Mouse (Mus musculus) cerebellum, adult 2 months (tissue): Measurements from ENCODE around the gene Map1s. TPM values are rescaled to one million over a fixed set of nuclear protein-coding genes. Genes with fewer than 3 reads are reported as not detected.

ENCODE experiments used
- DNase-seq, 2 experiments: peaks; one replicate each; pipeline ENCODE4 v3.0.0; 2021
- H3K27ac ChIP-seq: fragments of 200-500 bp; 2 replicates; pipeline ENCODE4 v1.5.1; 2012; ENCODE audit warnings: low read length, control low read depth, inconsistent platforms; ENCODE audit not compliant: insufficient read depth
- H3K27me3 ChIP-seq: fragments of 200-500 bp; 2 replicates; pipeline ENCODE4 v1.6.1; 2012; ENCODE audit warnings: inconsistent platforms, mild to moderate bottlenecking, low read length, moderate library complexity; ENCODE audit not compliant: control insufficient read depth, insufficient read depth
- H3K4me1 ChIP-seq: fragments of 200-500 bp; 2 replicates; pipeline ENCODE4 v1.6.1; 2011; ENCODE audit warnings: low read length; ENCODE audit not compliant: control insufficient read depth, insufficient read depth
- H3K4me3 ChIP-seq: fragments of 200-500 bp; replicated peaks from 2 replicates; pipeline ENCODE3; 2011; ENCODE audit warnings: mild to moderate bottlenecking, low read depth, low read length, control low read depth; ENCODE audit not compliant: insufficient read depth
- CTCF ChIP-seq: fragments of 200-500 bp; IDR thresholded peaks from 2 replicates; pipeline ENCODE4 v1.5.1; 2011; ENCODE audit warnings: low read depth, mild to moderate bottlenecking, control low read depth, low read length, moderate library complexity, borderline replicate concordance; ENCODE audit not compliant: insufficient read depth
- POLR2A ChIP-seq: fragments of 200-500 bp; IDR thresholded peaks from 2 replicates; pipeline ENCODE4 v1.6.1; 2011; ENCODE audit warnings: low read length, control low read depth, borderline replicate concordance; ENCODE audit not compliant: insufficient read depth
- WGBS: fragments of 180-500 bp; shearing (Covaris S2); methylation state at CpG from one replicate; pipeline ENCODE4 v1.1.7; 2018; 5-methylcytosine and 5-hydroxymethylcytosine counted together
- polyA plus RNA-seq: library from polyadenylated mRNA; depleted of rRNA; stranded (reverse); fragments of >200 nt; gene quantifications from 2 replicates; pipeline ENCODE4 v1.2.3, GENCODE M21; 2012; rRNA removed

Map1s gene
- polyA plus RNA-seq, result 53.4 and 53.7 TPM in 2 replicates

GRCm38 (mm10) chr8:70905831-70906736 is at the start of gene Map1s:
TSS of gene Map1s (plus strand) at chr8:70905932.
- TF ChIP-seq CTCF (no peak), POLR2A (peak; percentile 69)
- peak within 1 kb of the TSS; percentile 91 for H3K4me3 ChIP-seq
- peaks cover 8% of the 10 kb centered on the region; the same call in 1 of the 2 replicates for H3K4me1 ChIP-seq
- peak within 1 kb of the TSS; percentile 68 for H3K27ac ChIP-seq
- H3K27me3 ChIP-seq, result no peaks in the 10 kb centered on the region
- DNase-seq, result peak; percentile 83 to 84
- WGBS, result under 1% methylated on average over 86 of the region's 86 CpGs

GRCm38 (mm10) chr8:70856028-70856427 is 49.7 kb upstream of the Map1s start:
- DNase-seq, result no peak
- Histone ChIP-seq H3K4me3 (no peak overlapping the region), H3K4me1 (no peaks in the 10 kb centered on the region; the same call in 1 of the 2 replicates), H3K27me3 (no peaks in the 10 kb centered on the region), H3K27ac (no peak overlapping the region)
- TF ChIP-seq CTCF (no peak), POLR2A (no peak)
- 75% methylated on average over 5 of the region's 5 CpGs for WGBS

GRCm38 (mm10) chr8:70856541-70857197 is 49.1 kb upstream of the Map1s start:
- no peak overlapping the region for H3K27ac ChIP-seq
- 4% methylated on average over 33 of the region's 33 CpGs for WGBS

GRCm38 (mm10) chr8:70857516-70857915 is 48.2 kb upstream of the Map1s start:
- no peak for DNase-seq

More at GRCm38 (mm10) chr8:70856541-70857197, 49.1 kb upstream of the Map1s start:
- DNase-seq, result peak; percentile 82 to 83
- peak; percentile 58; the same call in 1 of the 2 replicates for TF ChIP-seq POLR2A
- TF ChIP-seq CTCF, result no peak
- Histone ChIP-seq H3K27me3 (no peaks in the 10 kb centered on the region), H3K4me1 (no peaks in the 10 kb centered on the region; the same call in 1 of the 2 replicates), H3K4me3 (peak overlapping the region; percentile 63)

GRCm38 (mm10) chr8:70862824-70863641 is 42.7 kb upstream of the Map1s start, which contains the start of gene Kcnn1:
TSS of gene Kcnn1 (minus strand) at chr8:70863258.
- peak within 1 kb of the TSS; percentile 33 for H3K4me3 ChIP-seq
- H3K4me1 ChIP-seq, result peaks cover 14% of the 10 kb centered on the region
- DNase-seq, result no peak
- WGBS, result 1% methylated on average over 55 of the region's 55 CpGs
- H3K27ac ChIP-seq, result no peak within 1 kb of the TSS
- TF ChIP-seq CTCF (no peak), POLR2A (no peak)
- peaks cover 1% of the 10 kb centered on the region; the same call in 1 of the 2 replicates for H3K27me3 ChIP-seq

More at GRCm38 (mm10) chr8:70857516-70857915, 48.2 kb upstream of the Map1s start:
- H3K27ac ChIP-seq, result no peak overlapping the region
- no peak for TF ChIP-seq POLR2A
- no peak for TF ChIP-seq CTCF
- H3K27me3 ChIP-seq, result no peaks in the 10 kb centered on the region
- H3K4me3 ChIP-seq, result no peak overlapping the region
- no peaks in the 10 kb centered on the region; the same call in 1 of the 2 replicates for H3K4me1 ChIP-seq
- WGBS, result 58% methylated on average over 4 of the region's 4 CpGs

GRCm38 (mm10) chr8:70863956-70864711 is 41.6 kb upstream of the Map1s start:
- peak overlapping the region; percentile 33 for H3K4me3 ChIP-seq
- H3K27ac ChIP-seq, result no peak overlapping the region
- H3K4me1 ChIP-seq, result peaks cover 14% of the 10 kb centered on the region
- WGBS, result 2% methylated on average over 46 of the region's 46 CpGs
- TF ChIP-seq CTCF (no peak), POLR2A (no peak)
- DNase-seq, result no peak
- H3K27me3 ChIP-seq, result peaks cover 1% of the 10 kb centered on the region; the same call in 1 of the 2 replicates

- peaks cover 1% of the 10 kb centered on the region; the same call in 1 of the 2 replicates for H3K27me3 ChIP-seq
- DNase-seq, result peak in 1 of 2 experiments; percentile 53
- WGBS, result 5% methylated on average over 24 of the region's 24 CpGs
- peak overlapping the region; percentile 41 for H3K27ac ChIP-seq
- TF ChIP-seq POLR2A (no peak), CTCF (no peak)
- peak overlapping the region; percentile 71 for H3K4me3 ChIP-seq
- H3K4me1 ChIP-seq, result peaks cover 16% of the 10 kb centered on the region
Observed at GRCm38 (mm10) chr8:70864712-70865221, 41.0 kb upstream of the Map1s start.
